Mouse (Mus musculus) ovary, adult 2 months (tissue): ENCODE results near the gene Olfr1495. TPM values are rescaled to one million over a fixed set of nuclear protein-coding genes. Genes with fewer than 3 reads are reported as not detected.

Experiments
- polyA plus RNA-seq: library from polyadenylated mRNA; depleted of rRNA; stranded (reverse); fragments of >200 nt; gene quantifications from 2 replicates; pipeline ENCODE4 v1.2.3, GENCODE M21; 2012; rRNA removed

The Olfr1495 gene
- polyA plus RNA-seq = not detected in 2 replicates

GRCm38 (mm10) chr19:13764306-13764705, at the start of gene Olfr1495:
Gene Olfr1495 (plus strand): TSS chr19:13764606.

GRCm38 (mm10) chr19:13722978-13723377, 41.4 kb upstream of the Olfr1495 start, which contains the start of gene Olfr1493-ps1:
Gene Olfr1493-ps1 (plus strand): TSS chr19:13723278.

GRCm38 (mm10) chr19:13739428-13739827, 25.0 kb upstream of the Olfr1495 start, which contains the start of gene Olfr1494:
Gene Olfr1494 (plus strand): TSS chr19:13739728.

GRCm38 (mm10) chr19:13777578-13777977, 13.2 kb downstream of the Olfr1495 start, which contains the start of gene Olfr1496:
Gene Olfr1496 (plus strand): TSS chr19:13777878.

GRCm38 (mm10) chr19:13798102-13798501, 33.7 kb downstream of the Olfr1495 start, which contains the start of gene Olfr1497:
Gene Olfr1497 (minus strand): TSS chr19:13798202.

GRCm38 (mm10) chr19:13819347-13819746, 54.9 kb downstream of the Olfr1495 start, which contains the start of gene Olfr1499:
Gene Olfr1499 (minus strand): TSS chr19:13819447.

Other genes with a start within 250 kb of the Olfr1495 start
- not detected in 2 replicates for gene Olfr1480, start 236.7 kb upstream of the Olfr1495 start, polyA plus RNA-seq
- gene Olfr1484, start 181.1 kb upstream of the Olfr1495 start, polyA plus RNA-seq = not detected in 2 replicates
- gene Olfr1487, start 147.2 kb upstream of the Olfr1495 start, polyA plus RNA-seq = not detected in 2 replicates
- gene Olfr1489, start 133.0 kb upstream of the Olfr1495 start, polyA plus RNA-seq = not detected in 2 replicates
- gene Olfr1490, start 113.5 kb upstream of the Olfr1495 start, polyA plus RNA-seq = not detected in 2 replicates
- gene Olfr1491, start 67.3 kb upstream of the Olfr1495 start, polyA plus RNA-seq = not detected in 2 replicates
- gene Olfr1493-ps1, start 41.3 kb upstream of the Olfr1495 start, polyA plus RNA-seq = not detected in 2 replicates
- not detected in 2 replicates for gene Olfr1494, start 24.9 kb upstream of the Olfr1495 start, polyA plus RNA-seq
- not detected in 2 replicates for gene Olfr1496, start 13.3 kb downstream of the Olfr1495 start, polyA plus RNA-seq
- gene Olfr1497, start 33.6 kb downstream of the Olfr1495 start, polyA plus RNA-seq = not detected in 2 replicates
- not detected in 2 replicates for gene Olfr1499, start 54.8 kb downstream of the Olfr1495 start, polyA plus RNA-seq
- gene Olfr1500, start 65.9 kb downstream of the Olfr1495 start, polyA plus RNA-seq = not detected in 2 replicates
- gene Olfr1501, start 86.1 kb downstream of the Olfr1495 start, polyA plus RNA-seq = not detected in 2 replicates
- gene Olfr1502, start 97.2 kb downstream of the Olfr1495 start, polyA plus RNA-seq = not detected in 2 replicates
- not detected in 2 replicates for gene Olfr1504, start 133.3 kb downstream of the Olfr1495 start, polyA plus RNA-seq
- not detected in 2 replicates for gene Olfr1505, start 148.9 kb downstream of the Olfr1495 start, polyA plus RNA-seq